Mouse (Mus musculus): ENCODE data around the gene Gtsf1l.

Gtsf1l gene

DNA sequence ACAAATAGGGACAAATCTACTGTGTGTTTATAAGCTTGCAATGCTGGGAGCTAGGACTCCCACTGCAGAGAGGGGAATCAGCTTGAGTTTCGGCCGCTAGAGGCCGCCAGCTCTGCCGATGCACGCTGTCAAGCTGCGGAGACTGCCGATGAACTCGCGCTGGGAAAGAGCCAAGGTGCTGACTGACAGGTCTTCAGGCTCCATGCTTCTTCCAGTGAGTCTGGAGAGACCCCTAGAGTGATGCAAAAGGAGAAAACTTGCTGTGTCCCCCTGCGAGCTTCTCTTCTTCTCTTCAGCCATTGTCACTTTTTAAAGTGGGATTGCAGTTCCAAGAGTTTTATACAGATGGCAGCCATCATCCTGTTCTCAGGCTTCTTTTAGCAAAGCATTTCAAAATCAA, 39.5 kb downstream of the Gtsf1l start:
- peak; percentile 86 to 88 for DNase-seq

DNA sequence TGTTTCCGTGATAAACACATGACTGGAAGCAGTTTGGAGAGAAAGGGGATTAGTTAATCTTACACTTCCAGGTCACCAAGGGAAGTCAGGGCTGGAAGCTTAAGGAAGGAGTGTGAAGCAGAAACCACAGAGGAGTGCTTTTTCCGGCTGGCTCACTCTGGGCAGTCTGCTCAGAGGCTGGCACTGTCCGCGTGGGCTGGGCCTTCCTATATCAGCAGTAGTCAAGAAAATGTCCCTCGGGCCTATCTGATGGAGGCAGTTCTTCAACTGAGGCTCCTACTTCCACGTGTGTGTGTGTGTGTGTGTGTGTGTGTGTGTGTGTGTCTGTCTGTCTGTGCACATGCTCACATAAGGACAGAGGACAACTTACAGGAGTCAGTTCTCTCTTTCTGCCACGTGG, 47.7 kb downstream of the Gtsf1l start:
- DNase-seq = no peak
